Mouse (Mus musculus): ENCODE measurements around the gene Dnah3.
A peak's percentile ranks its signal among the peaks of the same experiment; 100 is the strongest.

The Dnah3 gene

DNA sequence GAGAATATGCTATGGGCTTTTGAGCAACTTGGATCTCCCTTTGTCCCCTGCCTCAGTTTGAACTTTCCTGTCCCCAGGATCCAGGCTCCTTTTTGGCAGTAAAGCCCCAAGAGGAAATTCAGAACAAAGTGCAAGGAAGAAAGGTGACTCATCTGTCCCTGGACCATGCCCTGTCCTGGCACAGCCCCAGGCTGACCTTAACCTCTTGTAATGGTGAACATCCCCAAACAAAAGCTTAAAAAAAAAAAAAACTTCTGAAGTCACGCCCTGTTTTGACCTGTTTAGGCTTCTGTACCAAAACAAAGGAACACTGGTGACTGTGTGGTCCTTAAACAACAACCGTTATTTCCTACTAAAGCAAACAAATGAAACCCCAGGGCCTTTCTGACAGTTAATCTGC lies 153.5 kb downstream of the Dnah3 start:
- no peak for DNase-seq (ENCODE audit: low spot score)

DNA sequence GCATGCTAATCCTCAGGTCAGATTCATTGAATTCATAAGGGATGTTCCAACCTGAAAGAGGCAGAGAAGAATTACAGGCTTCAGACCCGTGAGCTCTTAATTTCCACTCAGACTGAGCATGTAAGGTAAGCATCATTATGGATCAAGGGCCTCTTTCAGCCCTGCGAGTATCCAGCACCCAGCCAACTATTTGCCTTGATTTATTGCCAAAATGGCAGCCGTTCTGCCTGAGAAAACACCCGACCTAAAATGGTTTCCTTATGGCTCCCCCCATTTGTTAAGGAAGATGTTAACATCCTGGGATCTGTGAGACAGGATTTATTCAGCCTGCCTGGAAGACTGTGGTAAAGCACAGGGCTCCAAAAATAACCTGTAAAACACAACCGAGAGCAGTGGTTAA lies 158.0 kb downstream of the Dnah3 start:
- no peak for DNase-seq (ENCODE audit: low spot score)

DNA sequence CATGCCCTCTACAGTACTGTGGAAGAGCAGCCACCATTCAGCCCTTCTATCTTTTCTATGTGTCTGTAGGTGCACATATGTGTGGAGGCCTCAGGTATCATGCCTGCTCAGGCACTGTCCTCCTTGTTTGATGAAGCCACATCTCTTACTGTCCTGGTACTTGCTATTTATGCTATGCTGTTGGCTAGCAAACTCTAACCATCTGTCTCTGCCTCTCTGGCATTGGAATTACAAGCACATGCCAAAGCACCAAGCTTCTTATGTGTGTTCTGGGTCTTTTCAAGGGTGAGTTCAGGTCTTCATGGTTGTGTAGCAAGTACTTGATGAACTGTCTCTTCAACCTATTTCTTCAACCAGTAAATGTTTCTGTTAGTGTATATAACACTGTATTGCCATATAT lies 158.8 kb downstream of the Dnah3 start:
- DNase-seq (ENCODE audit: low spot score) = no peak

DNA sequence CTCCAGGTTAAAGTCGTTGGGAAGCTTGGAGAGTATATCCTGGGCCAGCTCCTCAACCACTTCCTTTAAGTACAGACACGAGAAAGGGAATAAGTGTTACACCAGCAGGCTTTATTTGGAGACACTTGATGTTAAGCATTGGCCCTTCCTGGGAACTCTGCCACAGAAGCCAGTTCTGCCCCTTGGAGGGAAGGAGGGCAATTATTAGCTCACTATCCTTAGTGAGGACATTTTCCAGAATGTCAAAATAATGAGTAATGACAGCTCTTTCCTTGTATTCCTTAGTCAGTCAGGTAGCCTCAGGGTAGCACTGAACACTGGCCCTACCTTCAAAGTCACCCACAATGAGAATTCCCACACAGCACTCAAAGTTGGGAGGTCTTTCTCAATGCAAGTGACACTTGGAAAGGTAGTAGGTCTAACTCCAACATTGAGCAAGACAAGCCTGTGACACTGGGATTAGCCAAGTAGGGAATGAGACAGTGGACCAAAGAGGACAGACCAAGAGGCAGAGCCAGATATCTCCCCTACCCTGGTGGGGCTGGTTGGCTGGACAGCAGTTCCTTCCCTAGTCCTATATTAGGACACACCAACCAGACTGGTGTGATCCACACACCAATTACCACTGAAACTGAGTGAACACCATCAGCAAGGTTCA lies 166.2 kb downstream of the Dnah3 start:
- DNase-seq (ENCODE audit: low spot score) = no peak

DNA sequence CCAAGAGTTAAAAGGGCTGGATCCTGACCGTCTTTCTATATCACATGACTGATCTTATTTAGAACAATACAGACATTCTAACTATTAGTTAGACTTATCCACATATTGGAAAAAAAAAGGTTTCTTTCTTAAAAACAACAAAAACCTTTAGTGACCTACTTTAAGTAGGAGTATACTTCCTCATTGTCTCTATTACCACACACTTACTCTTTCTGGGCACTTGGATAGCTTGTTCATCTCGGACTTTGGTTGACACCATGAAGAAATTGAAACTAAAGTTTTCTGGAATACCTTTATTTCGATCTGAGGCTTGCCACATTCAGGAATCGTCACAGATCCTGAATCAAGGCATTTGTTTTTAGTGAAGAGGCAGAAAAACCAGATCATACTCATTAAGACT lies 174.0 kb downstream of the Dnah3 start:
- no peak for DNase-seq (ENCODE audit: low spot score)

DNA sequence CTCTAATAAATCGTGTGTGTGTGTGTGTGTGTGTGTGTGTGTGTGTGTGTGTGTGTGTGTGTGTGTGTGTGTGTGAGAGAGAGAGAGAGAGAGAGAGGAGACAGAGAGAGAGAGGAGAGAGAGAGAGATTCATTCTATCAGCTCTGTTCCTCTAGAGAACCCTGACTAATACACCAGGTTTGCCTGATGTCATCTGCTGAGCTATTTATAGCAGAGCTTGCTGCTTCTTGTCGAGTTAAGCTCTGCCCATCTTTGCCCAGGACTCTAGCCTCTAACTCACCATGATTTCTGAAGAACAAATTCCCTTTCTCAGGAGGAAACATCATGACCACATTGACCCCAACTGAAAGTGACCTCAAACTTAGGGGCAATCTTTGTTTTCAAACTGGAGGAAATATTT lies 174.6 kb downstream of the Dnah3 start:
- no peak for DNase-seq (ENCODE audit: low spot score)

DNA sequence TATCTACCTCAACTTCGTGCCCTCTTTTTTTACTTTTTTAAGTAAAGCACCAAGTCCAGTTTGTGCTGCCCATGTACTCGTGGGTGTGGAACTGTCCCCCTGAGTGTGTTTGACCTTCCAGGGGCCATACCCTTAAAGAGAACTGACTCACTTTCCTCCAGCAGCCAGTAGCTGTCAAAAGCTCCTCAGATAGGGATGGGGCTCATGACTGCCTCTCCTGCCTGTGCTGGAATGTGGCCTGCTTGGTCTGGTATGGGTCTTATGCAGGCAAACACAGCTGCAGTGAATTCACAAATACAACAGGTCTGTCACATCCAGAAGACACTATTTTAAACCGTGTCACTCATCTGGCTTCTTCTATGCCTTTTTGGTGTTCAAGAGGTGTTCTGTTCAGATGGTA lies 183.4 kb downstream of the Dnah3 start:
- DNase-seq (ENCODE audit: low spot score) = no peak

DNA sequence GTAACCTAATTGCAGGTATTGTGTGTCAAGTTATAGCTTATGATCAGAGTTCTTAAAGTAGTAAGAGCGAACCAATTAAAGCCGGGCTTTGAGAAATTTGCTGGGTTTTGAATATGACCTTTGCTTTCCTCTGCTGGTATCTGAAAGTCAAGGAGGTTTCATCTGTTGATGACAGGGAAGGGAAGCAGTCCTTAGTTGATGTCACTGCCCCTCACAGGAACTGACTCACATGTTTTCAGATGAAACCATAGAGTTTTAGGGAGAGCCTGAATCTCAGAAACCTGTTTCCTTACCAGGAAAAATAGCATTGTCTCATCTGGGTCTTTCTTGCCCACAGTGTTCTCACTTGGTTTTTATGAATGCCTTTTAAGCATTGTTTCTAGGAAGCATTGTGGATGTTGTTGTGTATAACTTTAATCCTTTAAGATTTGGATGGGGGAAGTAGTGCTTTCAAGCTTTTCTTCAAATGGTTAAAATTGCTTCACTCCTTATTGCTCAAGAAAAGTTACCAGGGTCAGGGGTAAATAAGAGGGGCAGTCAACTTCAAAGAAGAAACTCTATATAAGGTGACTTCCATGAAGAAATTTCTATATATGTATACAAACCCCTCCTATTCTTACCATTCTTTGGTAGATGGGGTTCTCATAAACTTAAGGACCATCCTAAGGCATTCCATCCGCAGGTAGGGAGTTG lies 188.4 kb downstream of the Dnah3 start:
- DNase-seq (ENCODE audit: low spot score) = no peak

DNA sequence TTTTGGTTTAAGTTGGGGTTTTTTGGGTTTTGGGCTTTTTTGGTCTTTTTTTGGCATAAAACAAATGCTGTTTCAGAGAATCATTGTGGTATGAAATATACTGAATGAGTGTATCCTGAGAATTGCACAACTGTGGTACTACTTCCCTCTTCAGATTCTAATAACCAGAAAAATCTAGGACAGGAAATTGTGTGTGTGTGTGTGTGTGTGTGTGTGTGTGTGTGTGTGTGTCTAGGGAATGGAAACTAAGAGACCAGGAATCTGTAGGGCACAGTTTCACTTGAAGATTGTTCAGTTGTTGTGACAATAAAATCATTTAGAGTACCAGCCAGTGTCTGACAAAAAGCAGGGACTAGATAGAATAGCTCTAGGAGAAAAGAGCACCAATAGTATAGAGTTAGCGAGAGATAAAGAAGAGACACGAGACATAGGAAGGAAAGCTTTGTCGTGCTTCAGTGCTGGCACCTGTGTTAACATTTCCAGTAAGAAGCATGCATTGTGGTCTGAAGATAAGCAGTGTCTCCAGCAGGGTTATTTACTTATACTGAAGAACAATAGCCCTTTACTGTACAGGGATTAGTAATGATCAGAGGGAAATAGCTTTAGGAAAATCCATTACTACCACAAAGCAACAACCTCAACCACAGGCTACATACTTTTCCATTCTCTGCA lies 195.6 kb downstream of the Dnah3 start:
- DNase-seq (ENCODE audit: low spot score) = no peak

DNA sequence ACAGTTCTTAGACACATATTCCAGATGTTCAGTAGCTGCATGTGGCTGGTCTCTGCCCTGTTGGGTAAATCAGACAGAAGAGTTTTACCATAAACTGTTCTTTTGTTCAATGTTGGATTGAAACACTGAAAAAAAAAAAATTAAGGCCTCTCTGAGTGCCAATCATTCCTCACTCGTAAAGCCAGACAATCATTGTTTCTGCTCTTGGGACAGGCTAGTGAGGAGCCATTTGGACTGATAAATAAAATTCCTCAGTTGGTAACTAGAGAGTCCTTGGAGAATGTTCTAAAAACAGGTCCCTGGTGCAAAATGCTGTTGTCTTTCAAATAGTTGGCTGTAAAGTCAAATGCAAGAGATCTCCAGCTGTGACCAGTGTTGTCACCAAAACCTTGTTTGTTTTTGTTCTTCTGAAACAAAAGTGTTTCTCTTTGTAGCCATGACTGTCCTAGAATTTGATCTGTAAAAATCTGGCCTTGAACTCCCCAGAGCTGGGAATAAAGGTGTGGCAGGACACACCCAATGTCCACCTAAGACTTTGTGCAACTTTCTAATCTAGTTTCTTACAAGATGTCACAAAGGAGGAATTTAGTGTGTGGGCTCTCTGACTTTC lies 196.7 kb downstream of the Dnah3 start:
- DNase-seq (ENCODE audit: low spot score) = no peak

DNA sequence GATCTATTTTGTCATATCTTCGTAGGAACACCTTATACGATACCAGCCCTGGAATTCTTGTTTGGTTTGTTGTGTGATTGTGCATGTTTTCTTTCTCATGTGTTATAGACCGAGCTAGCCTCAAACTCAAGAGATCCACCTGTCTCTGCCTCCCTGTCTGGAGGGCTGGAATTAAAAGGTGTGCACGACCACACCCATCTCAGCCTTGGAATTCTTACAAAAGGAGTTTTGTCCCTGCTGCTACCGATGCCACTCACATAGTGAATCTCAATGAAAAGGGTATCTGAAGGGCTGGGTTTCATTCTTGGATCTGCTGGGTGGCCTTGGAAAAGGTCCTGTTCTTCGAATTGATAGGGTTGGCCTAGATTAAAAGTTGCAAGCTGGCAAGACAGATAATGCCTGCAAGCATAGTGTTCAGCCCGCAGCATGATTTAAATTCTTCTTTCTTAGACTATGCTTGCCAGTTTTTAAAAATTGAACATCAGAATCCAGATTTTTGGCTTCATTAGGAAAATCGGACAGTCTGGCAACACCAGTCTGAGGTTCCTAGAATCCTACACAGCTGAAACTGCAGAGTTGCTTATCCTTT lies 197.5 kb downstream of the Dnah3 start:
- DNase-seq (ENCODE audit: low spot score) = no peak

DNA sequence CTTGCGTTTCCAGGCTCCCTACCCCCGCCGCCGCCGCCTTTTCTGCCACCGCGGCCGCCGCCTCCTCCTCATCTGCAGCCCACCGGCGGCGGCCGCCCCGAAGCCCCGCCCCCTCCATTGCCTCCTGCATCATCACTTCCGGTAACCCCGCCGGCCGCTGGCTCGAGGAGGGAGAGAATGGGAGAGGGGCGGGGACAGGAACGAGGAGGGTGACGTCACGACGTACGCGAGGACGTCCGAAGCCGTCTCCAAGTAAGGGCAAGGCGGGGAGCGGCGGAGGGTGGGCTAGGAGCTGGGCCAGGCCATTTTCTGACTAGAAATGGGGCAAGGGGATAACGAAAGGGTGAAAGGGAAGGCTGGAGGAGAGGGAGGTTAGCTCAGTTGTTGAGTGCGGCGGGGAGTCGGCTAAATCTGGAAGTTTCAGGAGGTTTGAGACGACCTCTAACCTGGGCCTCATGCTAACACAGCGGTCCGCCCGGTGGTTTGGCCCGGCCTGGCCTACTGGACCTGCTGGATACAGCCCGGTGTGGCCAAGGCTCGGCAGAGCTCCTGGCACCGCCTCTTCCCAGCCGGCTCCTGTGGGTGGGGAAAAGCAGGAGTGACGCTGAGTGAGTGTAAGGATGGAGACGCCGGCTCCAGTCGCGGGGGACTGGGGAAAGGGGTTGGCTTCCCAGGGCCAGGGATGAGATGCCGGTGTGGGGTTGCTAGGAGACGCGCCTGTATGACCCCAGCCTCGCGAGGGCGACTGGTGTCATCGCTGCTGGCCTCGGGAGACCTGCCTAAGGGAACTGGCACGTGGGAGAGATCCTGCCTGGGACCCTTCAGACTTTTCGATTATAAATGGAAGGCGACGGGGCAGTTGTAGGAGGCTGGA lies 199.2 kb downstream of the Dnah3 start, which contains the start of the genes Lyrm1 and Dcun1d3:
TSS of gene Lyrm1 (plus strand) at position 223 of the 874 bp plus-strand sequence.
TSS of gene Dcun1d3 (minus strand) at position 660 of the 874 bp plus-strand sequence.
- peak; percentile 87 for DNase-seq (ENCODE audit: low spot score)

DNA sequence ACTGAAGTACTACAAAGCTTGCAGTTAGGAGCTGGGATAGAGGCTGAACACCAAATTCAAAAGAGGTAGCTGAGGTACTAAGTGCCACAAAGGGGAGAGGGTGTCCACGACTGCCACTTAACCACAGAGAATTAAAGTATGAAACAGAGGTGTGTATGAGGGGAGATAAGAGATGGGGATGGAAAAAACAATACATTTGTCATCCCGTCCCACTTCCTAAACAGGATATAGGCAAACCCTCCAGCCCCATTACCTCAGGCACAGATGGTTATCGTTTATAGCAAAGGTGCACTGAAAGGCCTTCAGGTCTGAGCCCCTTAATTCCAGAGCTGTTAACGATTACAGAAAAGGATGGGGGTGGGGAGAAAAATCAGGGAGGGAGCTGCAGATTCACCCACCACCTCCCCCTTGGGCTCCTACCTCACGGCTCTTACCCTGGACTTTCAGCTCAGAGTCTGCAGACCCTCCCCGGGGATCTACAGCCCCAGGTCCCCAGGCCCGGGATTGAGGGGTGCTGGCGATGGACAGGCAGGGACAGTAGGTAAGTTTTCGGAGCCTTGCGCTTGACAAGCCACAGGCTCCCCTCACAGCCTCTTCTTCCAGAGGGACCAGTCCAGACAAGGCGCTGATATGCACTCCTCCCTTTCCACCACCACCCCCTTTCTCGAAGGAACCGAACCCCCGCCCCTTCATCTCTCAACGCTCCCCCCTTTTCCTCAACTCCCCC lies 200.1 kb downstream of the Dnah3 start:
- peak; percentile 5 for DNase-seq (ENCODE audit: low spot score)

DNA sequence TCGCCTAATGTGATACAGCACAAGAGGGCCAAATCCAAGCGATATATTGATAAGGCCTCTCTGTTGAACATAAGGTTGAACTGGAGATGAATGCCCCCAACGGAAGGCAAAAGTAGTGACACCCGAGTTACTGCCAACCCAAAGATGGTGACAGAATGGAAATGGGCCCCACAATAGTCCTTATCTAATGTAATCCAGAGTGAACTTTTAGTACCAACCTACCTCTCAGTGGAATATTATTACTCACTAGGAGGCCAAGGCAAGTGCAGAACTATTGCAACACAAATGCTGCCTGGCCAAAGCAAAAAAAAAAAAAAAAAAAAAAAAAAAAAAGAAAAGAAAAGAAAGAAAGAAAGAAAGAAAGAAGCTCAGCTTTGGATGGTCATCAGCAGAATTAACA lies 202.3 kb downstream of the Dnah3 start:
- no peak for DNase-seq (ENCODE audit: low spot score)

DNA sequence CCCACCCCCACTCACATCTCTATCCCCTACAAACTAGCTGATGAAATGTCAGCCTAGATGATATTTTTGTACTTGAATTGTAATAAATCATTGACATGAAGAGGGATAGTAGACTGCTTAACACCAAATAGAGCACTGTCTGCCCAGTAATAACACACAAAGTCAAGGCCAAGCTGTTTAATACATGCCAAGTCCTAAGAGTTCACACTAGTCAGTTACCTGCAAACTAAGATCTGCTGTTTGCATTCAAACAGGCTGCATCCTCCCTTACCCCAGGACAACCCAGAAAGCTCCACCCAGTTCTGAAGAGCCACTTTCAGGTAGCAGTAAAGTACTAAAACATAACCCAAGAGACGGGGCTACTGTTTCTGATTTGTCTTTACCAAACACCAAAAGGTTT lies 202.9 kb downstream of the Dnah3 start:
- DNase-seq (ENCODE audit: low spot score) = no peak

DNA sequence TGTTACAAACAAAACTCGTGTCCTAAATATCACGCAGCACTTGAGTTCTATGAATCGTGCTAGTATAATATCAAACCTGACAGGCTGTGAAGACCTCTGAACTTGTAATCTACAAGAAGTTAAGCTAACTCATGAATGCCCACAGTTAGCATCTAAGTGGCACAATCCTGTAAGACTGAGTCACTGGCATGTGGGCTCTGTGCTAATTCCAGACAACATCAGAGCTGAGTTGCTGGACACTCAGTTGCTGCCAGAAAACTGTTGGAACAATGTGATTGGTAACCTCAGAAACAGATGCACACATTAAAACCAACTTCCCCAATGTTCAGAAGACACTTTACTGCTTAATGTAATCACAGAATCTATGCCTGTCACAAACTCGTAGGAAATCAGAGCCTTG lies 207.2 kb downstream of the Dnah3 start:
- DNase-seq (ENCODE audit: low spot score) = no peak

DNA sequence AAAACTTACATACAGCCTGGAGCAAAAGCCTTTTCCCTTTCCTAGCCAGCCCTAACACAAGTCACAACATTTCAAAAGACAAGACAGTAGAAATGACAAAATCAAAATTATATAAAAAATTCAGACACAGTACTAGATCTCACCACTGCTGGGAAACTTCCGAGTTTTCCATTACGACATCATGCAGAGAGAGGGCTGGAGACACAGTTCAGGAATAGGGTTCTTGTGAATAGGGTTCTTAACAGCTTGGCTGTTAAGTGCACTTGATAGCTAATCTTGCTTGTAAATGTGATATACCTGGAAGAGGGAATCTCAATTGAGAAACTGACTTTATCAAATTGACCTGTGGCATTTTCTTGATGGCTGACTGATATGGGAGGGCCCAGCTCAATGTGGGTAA lies 213.9 kb downstream of the Dnah3 start:
- DNase-seq (ENCODE audit: low spot score) = no peak

DNA sequence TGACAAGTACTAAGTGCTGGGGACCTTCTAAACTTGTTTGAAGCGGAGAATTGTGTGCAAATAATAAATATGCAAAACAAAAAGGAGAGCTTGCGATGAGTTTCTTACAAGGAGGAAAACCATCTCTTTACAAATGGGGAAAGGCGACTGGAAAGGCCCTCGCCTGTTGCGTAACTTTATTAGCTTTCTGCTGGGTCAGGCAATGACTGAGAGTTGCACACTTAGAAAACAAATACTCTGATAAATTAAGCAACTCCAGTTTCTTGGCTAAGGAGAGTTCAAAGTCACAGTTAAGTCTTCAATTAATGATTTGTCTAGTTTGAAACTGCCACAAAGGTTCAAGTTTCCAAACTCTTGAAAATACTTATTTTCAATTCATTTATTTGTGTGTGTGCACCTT lies 214.7 kb downstream of the Dnah3 start:
- DNase-seq (ENCODE audit: low spot score) = no peak

DNA sequence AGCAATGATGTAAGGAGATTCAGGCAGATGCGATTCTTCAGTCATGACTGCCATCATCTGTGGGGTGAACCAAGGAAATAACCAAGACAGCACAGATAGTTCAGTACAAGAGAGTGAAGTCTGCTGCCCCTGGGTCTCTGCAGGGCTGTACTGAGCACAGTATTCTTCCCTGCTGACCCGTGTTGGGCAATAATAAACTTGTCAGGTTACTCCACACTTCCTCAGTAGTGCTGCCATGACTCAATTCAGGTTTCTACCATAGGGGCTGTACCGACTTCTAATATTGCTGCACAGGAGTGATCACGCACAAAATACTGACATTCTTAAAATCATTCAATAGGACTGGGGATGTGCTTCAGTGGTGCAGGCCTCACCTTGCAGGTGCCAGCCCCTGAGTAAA lies 215.9 kb downstream of the Dnah3 start:
- no peak for DNase-seq (ENCODE audit: low spot score)

DNA sequence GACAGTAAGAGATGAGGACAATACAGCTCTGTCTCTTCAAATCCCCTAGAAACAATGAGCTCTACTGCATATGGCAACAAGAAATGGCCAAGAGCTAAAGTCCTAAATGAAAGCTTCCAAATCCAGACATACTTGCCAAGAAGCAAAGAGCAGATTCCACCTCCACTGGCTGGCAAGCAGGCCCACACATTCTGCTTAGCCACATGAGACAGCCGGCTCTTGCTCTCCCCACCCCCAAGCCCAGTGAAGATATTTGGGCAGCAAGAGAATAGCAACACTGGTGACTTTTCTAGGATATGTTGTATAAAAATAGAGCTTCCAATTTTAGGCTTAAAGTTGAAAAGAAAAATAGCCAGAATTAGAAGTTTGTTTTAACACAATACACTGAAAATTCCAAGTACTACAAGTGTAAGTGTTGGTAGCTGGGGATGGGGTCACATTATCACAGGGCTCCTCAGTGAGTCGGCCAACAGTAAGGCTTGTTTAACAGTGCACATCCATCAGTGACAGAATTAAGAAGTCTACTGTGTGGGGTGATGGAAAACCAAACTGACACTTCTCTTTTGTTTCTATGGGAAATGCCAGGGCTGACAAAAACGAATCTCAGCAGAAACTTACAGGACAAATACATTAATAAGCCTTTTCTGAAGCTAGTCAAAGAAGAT lies 219.2 kb downstream of the Dnah3 start:
- no peak for DNase-seq (ENCODE audit: low spot score)

Data from spleen, adult 12 weeks (tissue).